Mouse (Mus musculus) ovary, adult 18-20 months (tissue): Measurements from ENCODE around the gene Ssh2.
A peak's percentile ranks its signal among the peaks of the same experiment; 100 is the strongest.

ENCODE experiments used
- DNase-seq: peaks from one replicate; pipeline ENCODE4 v3.0.0; 2022; ENCODE audit warnings: low spot score, mixed read lengths

The Ssh2 gene

GRCm38 (mm10) chr11:77463101-77463445 lies 247.0 kb downstream of the Ssh2 start:
- DNase-seq, result no peak

DNA sequence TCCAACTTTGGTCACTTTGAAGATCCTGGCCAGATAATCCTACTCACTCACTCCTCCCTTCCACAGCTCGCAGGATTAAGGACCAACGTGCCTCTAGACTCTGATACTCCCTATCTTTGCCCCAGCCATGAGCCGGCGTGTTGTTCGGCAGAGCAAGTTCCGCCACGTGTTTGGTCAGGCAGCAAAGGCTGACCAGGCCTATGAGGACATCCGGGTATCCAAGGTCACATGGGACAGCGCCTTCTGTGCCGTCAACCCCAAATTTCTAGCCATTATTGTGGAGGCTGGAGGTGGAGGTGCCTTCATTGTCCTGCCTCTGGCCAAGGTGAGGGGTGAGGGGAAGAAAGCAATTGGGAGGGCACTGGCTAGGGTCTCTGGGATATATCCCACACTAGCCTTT lies 247.7 kb downstream of the Ssh2 start:
- no peak for DNase-seq

DNA sequence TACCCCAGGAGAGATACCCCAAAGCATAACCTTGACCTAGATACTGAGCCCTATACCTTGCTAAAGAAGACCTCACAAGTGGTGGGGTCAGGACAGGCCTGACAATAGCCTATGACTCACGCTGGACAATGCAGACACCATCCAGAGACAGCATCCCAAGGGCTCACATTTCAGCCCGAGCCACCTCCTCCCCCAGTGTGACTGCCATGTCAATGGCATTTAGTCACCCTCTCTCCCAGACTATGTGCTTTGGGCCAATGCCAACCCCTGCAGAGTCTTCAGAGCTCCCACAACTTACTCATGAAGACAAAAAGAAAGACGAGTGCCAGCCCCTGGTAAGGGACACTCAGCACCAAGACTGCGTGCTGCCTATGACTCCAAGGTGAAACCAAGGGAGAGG lies 248.6 kb downstream of the Ssh2 start:
- DNase-seq, result no peak

DNA sequence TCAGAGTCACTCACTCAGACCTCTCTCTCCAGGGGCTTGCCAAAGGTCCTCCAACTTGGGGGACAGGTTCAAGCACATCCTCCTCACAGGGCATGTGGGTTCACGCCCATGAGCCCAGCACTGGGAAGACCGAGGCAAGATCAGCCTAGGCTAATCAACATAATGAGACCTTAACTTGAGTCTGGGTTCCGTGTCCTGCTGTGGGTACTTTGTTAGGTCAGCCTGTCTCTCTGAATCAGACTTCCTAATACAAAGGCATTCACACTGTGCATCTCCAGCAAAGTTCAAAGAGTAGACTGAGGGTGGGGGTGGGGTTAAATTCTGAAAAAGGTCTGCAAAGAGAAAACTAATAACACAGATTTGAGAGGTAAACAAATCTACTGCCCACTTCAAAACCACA lies 249.0 kb downstream of the Ssh2 start:
- no peak for DNase-seq

- DNase-seq, result no peak
Observed at GRCm38 (mm10) chr11:77466544-77466943, 250.5 kb downstream of the Ssh2 start.

DNA sequence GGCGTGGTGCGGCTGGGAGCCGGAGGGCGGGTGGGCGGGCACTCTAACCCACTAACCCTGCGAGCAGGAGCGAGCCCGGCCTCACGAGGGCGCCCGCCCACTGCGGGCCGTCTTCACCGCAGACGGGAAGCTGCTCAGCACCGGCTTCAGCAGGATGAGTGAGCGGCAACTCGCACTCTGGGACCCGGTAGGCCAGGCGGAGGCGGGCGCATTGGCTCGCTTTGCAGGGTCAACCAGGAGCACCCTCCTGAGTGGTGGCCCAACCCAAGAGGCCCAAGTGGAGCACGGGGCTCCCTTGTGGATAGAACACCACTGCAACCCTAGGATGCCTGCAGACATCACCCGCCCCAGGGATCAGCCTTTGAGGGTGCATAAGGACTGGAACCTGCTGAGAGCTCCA lies 251.1 kb downstream of the Ssh2 start:
- peak; percentile 41 for DNase-seq

DNA sequence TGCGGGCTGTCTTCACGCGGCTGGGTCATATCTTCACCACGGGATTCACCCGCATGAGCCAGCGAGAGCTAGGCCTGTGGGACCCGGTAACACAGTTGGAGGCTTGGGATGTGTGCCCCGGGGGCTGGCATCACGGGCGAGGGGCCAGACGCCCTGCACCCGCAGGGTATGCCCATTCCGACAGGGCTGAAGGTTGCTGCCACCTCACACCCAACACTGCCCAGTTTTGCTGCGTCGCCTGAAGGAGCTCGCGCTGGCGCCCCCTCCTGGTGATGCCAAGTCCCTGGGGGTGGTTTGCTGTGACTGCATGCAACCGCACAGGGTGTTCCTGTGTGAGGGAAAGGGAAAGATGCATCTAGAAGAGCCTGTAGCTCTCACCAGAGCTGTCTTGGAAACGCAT lies 251.7 kb downstream of the Ssh2 start:
- peak; percentile 47 for DNase-seq

DNA sequence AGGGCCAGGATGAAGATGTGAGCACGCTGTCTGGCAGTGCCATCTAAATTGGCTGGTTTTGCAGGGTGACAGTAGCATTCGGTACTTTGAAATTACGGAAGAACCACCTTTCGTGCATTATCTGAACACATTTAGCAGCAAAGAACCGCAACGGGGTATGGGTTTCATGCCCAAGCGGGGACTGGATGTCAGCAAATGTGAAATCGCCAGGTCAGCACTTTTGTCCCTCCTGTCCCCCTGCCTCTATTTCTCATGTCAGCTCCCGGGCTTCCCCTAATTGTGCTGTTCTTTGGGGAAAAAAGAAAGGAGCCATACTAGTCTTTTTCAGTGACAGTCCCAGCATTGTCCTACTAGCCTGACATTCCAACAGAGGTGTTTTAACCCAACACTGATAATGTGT lies 252.3 kb downstream of the Ssh2 start:
- DNase-seq, result no peak

DNA sequence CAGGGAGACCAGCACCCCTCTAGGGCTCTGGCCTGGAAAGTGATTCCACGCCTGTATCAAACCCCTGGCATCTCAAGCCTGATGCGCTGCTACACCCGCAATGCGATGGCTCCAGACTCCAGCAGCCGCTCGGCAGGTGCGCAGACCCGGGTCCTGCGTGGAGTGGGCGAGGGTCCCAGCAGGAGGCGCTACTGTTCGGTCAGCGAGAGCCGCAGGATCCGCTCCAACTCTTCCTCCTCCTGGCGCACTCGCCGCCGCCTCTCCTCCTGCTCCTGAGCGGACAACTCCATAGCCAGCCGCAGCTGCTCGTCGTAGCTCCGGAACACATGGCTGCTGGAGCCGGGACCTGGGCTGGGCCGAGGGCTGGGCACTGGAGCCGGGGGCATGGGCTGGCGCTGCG lies 255.3 kb downstream of the Ssh2 start:
- DNase-seq, result no peak

DNA sequence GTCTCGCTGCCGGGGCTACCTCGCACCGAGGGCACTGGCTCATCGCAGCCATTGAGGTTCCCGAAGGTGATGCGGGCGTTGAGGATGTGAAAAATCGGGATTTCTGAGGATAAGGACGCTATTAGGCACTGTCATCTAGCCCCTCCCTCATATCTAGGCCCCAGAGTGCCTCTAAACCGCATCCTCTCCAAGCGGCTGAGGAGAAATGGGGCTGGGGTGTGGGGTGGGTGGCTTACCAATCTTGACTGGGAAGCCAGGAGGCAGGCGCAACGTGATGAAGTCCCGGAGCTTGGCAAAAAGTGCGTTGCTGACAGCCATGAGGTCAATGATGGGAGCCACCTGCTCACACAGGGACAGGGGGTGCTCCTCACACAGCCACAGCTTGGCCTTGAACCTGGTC lies 256.7 kb downstream of the Ssh2 start:
- no peak for DNase-seq

GRCm38 (mm10) chr11:77476216-77476615 lies 260.1 kb downstream of the Ssh2 start:
- no peak for DNase-seq

DNA sequence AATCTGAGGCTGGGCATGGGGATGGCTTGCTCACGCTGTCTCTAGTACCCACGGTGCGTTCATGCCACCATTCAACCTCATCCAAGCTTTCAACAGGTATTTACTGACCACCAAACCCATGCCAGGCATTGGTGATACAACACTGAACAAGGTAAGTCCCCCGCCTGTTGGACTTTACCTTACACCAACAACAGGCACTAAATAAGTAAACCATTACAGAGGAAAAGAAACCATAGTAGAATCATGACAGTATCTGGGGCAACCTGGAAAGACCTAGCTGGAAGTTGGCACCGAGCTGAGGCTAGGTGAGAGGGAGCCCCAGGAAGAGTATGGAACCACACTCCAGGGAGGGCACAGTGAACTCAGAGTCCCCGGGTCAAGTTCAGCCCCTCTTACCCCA lies 260.8 kb downstream of the Ssh2 start:
- no peak for DNase-seq

DNA sequence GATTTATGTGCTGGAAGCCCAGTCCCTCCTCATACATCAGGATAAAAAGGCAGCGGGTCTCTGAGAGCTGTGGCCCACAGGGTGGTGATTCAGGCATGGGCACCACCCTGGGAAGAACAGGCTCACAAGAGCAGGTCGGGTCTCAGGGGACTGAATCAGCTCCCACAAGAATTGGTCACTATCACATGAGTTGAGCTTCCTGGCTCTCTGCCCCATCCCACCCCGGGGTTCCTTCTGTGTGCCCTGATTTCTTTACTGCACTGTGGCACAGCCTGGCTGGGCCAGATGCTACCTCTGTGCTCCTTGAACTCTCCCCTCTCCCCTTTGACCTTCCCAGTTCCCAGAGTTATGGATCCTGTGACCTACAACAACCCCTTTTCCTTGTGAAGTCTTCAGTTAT lies 267.0 kb downstream of the Ssh2 start:
- no peak for DNase-seq

DNA sequence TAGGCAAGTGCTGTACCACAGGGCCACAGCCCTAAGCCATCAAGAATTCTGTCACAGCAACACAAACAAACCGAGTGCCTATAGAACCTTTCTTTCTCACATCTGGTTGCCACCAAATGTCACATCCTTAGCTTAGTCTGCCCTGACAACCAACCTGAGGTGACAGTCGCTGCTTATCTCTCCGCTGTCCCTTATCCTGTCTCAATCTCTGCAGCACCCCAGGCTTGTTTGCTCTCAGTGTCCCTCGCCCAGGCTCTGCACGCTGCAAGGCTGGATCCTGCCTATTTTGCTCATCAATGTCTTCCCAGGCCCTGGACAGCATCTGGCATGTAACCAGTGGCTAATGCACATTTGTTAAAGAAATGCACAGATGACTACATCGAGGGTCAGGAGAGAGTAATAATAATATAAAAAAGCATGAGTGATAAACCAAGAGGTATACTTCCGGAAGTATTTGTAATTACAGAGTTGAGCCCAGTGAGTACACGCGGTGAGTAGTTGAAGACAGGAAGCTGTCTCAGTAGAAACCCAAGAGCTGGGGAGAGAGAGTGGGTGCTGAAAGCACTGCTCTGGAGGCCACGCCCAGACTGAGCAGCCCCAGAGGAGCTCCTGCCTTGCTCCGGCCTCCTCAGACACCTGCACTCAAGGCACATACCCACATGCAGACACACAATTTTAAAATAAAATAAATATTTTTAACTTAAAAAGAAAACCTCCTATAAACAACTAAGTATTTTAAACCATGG lies 267.6 kb downstream of the Ssh2 start:
- DNase-seq, result no peak

DNA sequence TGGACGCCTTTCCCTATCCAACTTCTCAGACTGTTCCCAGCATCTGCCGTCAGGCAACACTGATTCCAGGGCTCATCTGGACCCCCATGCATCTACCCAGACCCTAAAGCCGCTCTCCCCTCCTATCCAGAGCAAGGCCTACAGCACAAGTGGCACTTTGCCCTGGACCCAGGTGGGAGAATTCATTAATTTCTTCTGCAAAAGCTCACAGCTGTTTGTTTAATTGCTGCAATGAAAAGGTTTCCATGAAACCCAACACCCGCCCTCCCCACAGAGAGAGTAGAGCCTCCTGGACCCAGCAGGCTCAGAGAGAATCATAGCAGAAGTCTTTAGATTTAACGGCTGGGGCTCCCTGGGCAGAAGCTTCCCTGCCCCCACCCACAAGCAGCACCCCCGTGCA lies 269.1 kb downstream of the Ssh2 start:
- no peak for DNase-seq

GRCm38 (mm10) chr11:77486798-77487197 lies 270.7 kb downstream of the Ssh2 start:
- DNase-seq, result no peak

GRCm38 (mm10) chr11:77488771-77489581 lies 272.9 kb downstream of the Ssh2 start:
- DNase-seq, result no peak

GRCm38 (mm10) chr11:77489591-77490235 lies 273.6 kb downstream of the Ssh2 start, which contains the start of gene Ankrd13b:
Ankrd13b (minus strand) TSS chr11:77489678.
- DNase-seq, result peak; percentile 67

DNA sequence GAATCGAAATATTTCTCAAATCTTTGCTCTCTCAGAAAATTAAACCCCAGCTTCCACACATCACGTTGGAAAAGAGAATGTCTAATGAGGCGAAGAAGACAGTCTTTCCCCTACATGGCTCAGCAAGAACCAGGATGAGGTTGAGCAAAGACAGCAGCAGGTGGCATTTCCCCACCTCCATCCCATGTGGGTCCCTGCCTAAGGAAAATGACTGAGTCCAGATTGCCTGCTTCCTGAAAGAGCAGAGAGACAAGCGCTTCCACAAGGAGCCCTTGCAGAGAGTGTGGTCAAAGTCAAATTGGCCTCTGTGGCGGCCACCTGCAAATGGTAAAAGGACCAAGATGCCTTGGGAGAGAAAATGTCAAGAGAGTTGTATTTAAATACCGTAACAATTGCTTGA lies 274.4 kb downstream of the Ssh2 start:
- no peak for DNase-seq

GRCm38 (mm10) chr11:77491123-77491501 lies 275.0 kb downstream of the Ssh2 start:
- peak; percentile 82 for DNase-seq

DNA sequence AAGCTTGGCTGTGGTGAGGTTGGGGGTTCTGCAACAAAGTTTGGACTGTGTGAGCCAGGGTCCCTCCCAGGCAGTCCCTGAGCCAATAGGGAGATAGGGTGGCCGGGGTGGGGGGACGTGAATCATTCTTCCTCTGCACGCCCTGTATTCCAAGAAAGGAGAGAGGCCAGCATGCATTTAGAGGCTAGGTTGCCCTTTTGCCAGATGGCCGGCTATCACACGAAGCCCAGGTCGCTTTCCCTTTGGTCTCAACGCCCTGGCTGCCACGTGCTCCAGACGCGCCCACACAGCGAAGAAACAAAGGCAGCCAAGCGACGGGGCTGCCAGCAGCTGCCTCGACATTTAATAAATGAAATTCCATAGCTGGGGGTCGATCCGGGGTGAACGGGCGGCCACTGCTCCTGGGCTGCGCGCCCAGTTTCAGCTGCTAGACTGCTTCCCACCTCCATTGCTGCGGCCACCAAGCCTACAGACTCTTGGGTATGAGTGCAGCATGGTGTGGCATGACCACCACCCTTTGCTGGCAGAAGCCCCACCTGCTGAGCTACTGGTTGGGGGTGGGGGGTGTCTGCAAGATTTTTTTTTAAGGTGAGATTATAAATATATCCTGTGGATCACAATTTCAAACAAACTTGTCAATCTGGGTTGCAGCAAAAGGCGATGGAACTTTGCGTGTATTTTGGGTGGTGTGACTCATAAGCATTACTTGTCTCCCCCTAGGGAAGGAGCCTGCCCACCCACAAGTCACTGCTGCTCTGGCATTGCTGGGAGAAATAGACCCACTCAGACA lies 275.6 kb downstream of the Ssh2 start:
- DNase-seq, result peak; percentile 69

DNA sequence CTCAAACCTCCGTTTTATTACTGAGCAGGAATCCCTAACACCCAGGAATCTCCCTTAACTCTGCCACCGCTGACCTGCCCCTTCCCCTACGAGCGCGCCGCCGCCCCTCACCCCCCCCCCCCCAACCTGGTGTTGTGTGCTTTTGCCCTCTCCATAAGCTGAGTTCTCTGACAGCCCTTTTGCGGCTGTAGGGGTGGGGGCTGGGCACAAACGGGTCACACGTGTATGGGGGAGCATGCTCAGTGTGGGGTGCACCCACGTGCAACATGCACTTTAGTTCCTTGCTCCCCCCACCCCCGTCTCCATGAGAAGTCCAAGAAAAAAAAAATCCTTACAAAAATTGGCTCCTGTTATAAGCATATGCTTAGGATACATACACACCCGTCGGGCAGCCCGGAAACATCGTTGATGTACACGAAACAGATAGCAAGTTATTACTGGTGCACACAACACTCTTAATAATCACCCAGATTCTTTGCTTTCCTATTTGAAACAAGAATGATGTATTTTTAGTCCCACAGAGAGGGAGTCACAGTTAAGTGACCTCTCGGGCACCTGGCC lies 276.3 kb downstream of the Ssh2 start:
- no peak for DNase-seq
